Mouse (Mus musculus) gastrocnemius, adult 18-20 months (tissue): ENCODE measurements around the gene Dhrs2. TPM values are rescaled to one million over a fixed set of nuclear protein-coding genes. Genes with fewer than 3 reads are reported as not detected.

Experiments
- DNase-seq: peaks from one replicate; pipeline ENCODE4 v3.0.0; 2021; ENCODE audit warnings: low spot score
- total RNA-seq, 2 experiments: library from RNA; stranded (reverse); gene quantifications; 2 replicates each; pipeline ENCODE4 v1.2.3; 2021

The Dhrs2 gene
- total RNA-seq, 2 experiments from 2014 or later, result not detected

GRCm38 (mm10) chr14:55248284-55248683 is 26.5 kb downstream of the Dhrs2 start:
- no peak for DNase-seq

GRCm38 (mm10) chr14:55253580-55253979 is 31.8 kb downstream of the Dhrs2 start:
- no peak for DNase-seq

- DNase-seq, result no peak
Measured at GRCm38 (mm10) chr14:55255443-55255842, 33.6 kb downstream of the Dhrs2 start.

- peak; percentile 42 for DNase-seq
Measured at GRCm38 (mm10) chr14:55271158-55271557, 49.4 kb downstream of the Dhrs2 start.

DNA sequence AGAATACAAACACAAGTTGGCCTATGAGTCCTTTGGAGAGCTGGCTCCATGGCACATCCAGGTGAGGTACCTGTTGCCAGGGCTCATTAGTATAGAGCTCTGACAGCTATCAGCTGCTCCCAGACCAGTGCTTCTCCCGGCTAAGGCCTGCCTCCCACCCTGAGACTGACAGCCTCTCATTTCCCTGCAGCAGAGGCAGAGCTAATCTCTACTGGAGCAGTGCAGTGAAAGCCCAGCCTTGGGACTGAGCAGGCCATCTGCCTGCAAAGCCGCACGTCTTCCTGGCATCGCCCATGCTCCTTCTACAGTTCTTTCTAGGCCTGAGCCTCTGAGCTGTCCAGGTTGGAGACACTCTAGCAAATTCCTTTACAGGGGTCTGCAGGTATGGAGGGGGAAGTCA is 51.2 kb downstream of the Dhrs2 start:
- DNase-seq, result no peak

- no peak for DNase-seq
Measured at GRCm38 (mm10) chr14:55274810-55275209, 53.0 kb downstream of the Dhrs2 start.

DNA sequence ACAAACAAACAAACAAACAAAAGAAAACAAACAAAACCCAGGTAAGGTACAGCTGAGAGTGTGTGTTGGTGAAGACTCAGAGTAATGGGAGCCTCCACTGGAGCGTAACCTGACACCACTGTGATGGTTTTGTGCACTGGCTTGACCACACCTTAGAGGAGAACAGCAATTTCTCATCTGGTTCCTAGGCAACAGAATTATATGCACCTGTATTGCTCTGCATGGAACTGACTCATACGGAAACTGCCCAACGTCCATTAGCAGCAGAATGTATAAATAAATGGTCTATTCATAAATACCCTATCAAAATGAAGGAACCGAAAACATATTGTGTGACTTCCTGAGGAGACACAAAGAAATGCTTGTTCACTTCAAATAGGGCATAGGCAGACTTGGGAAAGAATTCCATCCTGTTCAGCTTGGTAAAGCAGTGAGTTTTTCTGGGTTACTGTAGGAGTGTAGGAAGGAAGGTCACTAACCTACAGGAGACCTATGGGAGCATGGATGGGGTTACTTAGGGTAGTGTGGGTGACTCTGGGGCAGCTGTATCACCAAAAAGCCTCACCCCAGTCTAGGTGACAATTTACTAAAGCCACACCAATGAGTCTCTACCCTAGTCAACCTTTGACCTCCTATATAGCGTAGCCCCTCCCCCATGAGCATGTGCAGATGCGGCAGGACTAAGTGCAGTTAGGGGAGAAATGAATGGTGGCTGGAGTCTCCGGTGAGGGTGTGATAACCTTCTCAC is 57.7 kb downstream of the Dhrs2 start:
- no peak for DNase-seq

Other genes starting within 250 kb of the Dhrs2 start
- gene Gm17428, start 245.1 kb upstream of the Dhrs2 start, total RNA-seq, result not detected
- gene Myh7, start 227.4 kb upstream of the Dhrs2 start, total RNA-seq, result 100 to 1,000 TPM; 739 to 933 TPM
- gene Ngdn, start 206.6 kb upstream of the Dhrs2 start, total RNA-seq, result 10 to 100 TPM; 18.4 to 19.0 TPM
- gene Zfhx2, start 129.7 kb upstream of the Dhrs2 start, total RNA-seq, result 1 to 10 TPM; 4.9 to 5.6 TPM
- 10 to 100 TPM; 12.1 to 14.8 TPM for gene Thtpa, start 127.2 kb upstream of the Dhrs2 start, total RNA-seq
- gene Ap1g2, start 115.4 kb upstream of the Dhrs2 start, total RNA-seq, result 1 to 10 TPM; 4.2 to 4.9 TPM
- gene Jph4, start 105.1 kb upstream of the Dhrs2 start, total RNA-seq, result under 1 TPM; 0.07 to 0.11 TPM